Mouse (Mus musculus) bone marrow macrophage, adult 2 months (primary cell): ENCODE results near the gene Pms2. TPM values are rescaled to one million over a fixed set of nuclear protein-coding genes. Genes with fewer than 3 reads are reported as not detected.

Source experiments
- H3K27ac ChIP-seq: 2 replicates; pipeline ENCODE4 v1.5.1; 2012; ENCODE audit warnings: low read depth, low read length; ENCODE audit not compliant: insufficient read depth
- H3K4me1 ChIP-seq: 2 replicates; pipeline ENCODE4 v1.6.1; 2012; ENCODE audit warnings: low read length; ENCODE audit not compliant: control insufficient read depth, insufficient read depth
- H3K4me3 ChIP-seq: 2 replicates; pipeline ENCODE4 v1.5.1; 2012; ENCODE audit warnings: mild to moderate bottlenecking, low read length, moderate library complexity; ENCODE audit not compliant: insufficient read depth
- CTCF ChIP-seq: IDR thresholded peaks from 2 replicates; pipeline ENCODE4 v1.5.1; 2012; ENCODE audit warnings: low read depth, mild to moderate bottlenecking, low read length, moderate library complexity
- POLR2A ChIP-seq: IDR thresholded peaks from 2 replicates; pipeline ENCODE4 v1.6.1; 2012; ENCODE audit warnings: mild to moderate bottlenecking, low read depth, low read length, borderline replicate concordance
- polyA plus RNA-seq: library from polyadenylated mRNA; stranded (reverse); fragments of >200 nt; gene quantifications from 2 replicates; pipeline ENCODE4 v1.2.4, GENCODE M21; 2012; ENCODE audit not compliant: missing spikeins, insufficient read depth, insufficient read length

Pms2 gene
- polyA plus RNA-seq, 1 experiment = 7.9 TPM

- no peak overlapping the region for H3K4me3 ChIP-seq
- TF ChIP-seq POLR2A (no peak), CTCF (no peak)
- H3K27ac ChIP-seq = no peak overlapping the region
- 0 out of 2 replicates have a peak, but pooled peaks cover 5% of the 10 kb centered on the region for H3K4me1 ChIP-seq
These were observed 6.0 kb upstream of the Pms2 start for GRCm38 (mm10) chr5:143903813-143904212.

GRCm38 (mm10) chr5:143906429-143906828, 3.3 kb upstream of the Pms2 start:
- Histone ChIP-seq H3K4me1 (peaks cover 10% of the 10 kb centered on the region; the same call in 1 of the 2 replicates), H3K27ac (no peak overlapping the region), H3K4me3 (no peak overlapping the region)
- TF ChIP-seq POLR2A (no peak), CTCF (no peak)

GRCm38 (mm10) chr5:143908926-143909325, 838 bp upstream of the Pms2 start:
- TF ChIP-seq POLR2A (no peak), CTCF (no peak)
- peak overlapping the region; percentile 69 for H3K4me3 ChIP-seq
- H3K4me1 ChIP-seq = peaks cover 10% of the 10 kb centered on the region; the same call in 1 of the 2 replicates
- H3K27ac ChIP-seq = peak overlapping the region; percentile 42; the same call in 1 of the 2 replicates

- Histone ChIP-seq H3K27ac (no peak overlapping the region), H3K4me3 (no peak overlapping the region), H3K4me1 (peaks cover under 1% of the 10 kb centered on the region; the same call in 1 of the 2 replicates)
- TF ChIP-seq POLR2A (no peak), CTCF (no peak)
These were observed 6.5 kb downstream of the Pms2 start for GRCm38 (mm10) chr5:143916221-143916620.

DNA sequence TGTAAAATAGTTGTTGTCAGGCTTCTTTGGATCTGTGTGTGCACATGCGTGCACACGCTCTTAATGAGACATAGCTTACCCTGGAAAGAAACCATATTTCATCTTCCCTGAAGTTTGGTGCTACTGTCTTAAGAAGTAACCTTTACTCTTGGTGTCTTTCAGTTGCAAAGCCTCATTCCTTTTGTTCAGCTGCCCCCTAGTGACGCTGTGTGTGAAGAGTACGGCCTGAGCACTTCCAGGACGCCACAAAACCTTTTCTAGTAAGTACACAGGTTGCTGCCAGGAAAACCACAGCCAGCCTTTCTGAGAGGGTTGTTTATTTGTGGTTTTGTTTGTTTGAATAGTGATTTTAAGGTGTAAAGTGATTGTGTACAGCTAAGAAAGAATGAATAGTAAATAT, 7.7 kb downstream of the Pms2 start:
- TF ChIP-seq POLR2A = no peak
- no peak for TF ChIP-seq CTCF
- no peak overlapping the region for H3K4me3 ChIP-seq
- no peaks in the 10 kb centered on the region for H3K4me1 ChIP-seq
- H3K27ac ChIP-seq = no peak overlapping the region

DNA sequence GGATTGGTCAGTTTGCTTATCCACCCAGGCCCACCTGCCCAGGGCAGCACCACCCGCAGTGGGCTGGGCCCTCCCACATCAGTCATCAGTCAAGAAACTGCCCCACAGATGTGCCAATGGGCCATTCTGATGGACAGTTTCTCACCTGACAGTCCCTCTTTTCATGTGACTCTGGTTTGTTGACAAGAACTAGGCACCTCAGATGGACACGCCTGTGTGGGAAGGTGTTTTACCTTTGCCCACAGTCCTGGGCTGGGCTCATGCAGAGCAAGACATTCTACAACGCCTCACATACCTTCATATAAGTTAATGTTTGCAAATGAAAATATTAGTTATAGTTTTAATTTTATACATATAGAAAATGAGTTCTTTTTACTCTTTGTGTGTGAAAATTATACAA, 8.4 kb downstream of the Pms2 start:
- no peak overlapping the region for H3K4me3 ChIP-seq
- TF ChIP-seq POLR2A (no peak), CTCF (no peak)
- no peaks in the 10 kb centered on the region for H3K4me1 ChIP-seq
- H3K27ac ChIP-seq = no peak overlapping the region

DNA sequence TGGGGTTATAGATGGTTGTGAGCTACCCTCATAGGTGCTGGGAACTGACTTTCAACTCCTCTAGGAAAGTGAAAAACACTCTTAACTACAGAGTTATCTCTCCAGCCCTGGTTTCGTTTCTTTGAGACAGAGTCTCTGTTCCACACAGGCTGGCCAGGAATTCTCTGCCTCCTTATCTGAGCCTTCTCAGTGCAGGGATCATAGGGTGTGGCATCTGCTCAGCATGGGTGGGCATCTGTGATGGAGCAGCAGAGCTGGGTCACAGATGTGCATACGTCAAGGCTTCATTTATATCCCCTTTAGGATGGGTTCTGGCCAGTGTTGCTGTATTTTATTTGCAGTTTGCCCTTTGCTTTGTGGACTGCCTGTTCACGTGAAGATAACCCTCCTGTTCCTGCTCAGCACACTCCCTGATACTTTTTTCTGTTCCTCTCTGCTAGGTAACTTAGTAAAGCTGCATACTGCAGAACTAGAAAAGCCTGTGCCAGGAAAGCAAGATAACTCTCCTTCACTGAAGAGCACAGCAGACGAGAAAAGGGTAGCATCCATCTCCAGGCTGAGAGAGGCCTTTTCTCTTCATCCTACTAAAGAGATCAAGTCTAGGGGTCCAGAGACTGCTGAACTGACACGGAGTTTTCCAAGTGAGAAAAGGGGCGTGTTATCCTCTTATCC, 15.2 kb downstream of the Pms2 start:
- Histone ChIP-seq H3K4me3 (no peak overlapping the region), H3K4me1 (no peaks in the 10 kb centered on the region), H3K27ac (no peak overlapping the region)
- TF ChIP-seq CTCF (no peak), POLR2A (no peak)

GRCm38 (mm10) chr5:143927875-143928274, 18.1 kb downstream of the Pms2 start, which contains the start of gene Gm42421:
Gm42421 (plus strand) TSS chr5:143928175.
- TF ChIP-seq POLR2A = no peak
- Histone ChIP-seq H3K4me3 (no peak within 1 kb of the TSS), H3K4me1 (no peaks in the 10 kb centered on the region), H3K27ac (no peak within 1 kb of the TSS)

DNA sequence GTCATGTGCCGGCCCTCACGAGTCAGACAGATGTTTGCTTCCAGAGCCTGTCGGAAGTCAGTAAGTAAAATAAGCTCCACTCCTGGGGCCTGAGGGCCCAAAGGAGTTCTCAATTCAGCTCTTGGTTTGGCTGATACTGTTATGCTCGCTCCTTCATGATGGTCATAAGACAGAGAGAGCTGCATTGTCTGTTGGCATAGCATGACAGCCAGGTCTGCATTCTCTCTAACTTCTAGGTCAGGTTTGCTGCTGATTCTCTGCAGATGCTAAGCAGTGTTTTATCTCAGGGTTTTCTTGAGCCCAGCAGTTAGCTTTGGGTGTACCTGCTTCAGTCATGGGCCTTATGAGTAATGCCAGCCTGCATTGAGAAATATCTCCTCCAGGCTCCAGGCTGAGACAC, 19.5 kb downstream of the Pms2 start:
- Histone ChIP-seq H3K4me3 (no peak overlapping the region), H3K27ac (no peak overlapping the region), H3K4me1 (no peaks in the 10 kb centered on the region)
- TF ChIP-seq POLR2A = no peak
- no peak for TF ChIP-seq CTCF

GRCm38 (mm10) chr5:143930656-143931055, 20.9 kb downstream of the Pms2 start:
- Histone ChIP-seq H3K4me3 (no peak overlapping the region), H3K4me1 (no peaks in the 10 kb centered on the region), H3K27ac (no peak overlapping the region)
- no peak for TF ChIP-seq POLR2A
- TF ChIP-seq CTCF = no peak

GRCm38 (mm10) chr5:143931863-143932580, 22.3 kb downstream of the Pms2 start:
- Histone ChIP-seq H3K4me1 (no peaks in the 10 kb centered on the region), H3K27ac (no peak overlapping the region), H3K4me3 (no peak overlapping the region)
- no peak for TF ChIP-seq CTCF
- TF ChIP-seq POLR2A = no peak
